ENCODE assay signal across 8 mouse cellular contexts in genomic region chr7:139011027-139011426, GRCm38 (mm10).
DNase-seq lines count a peak whose midpoint lies in the region; ATAC-seq lines count a peak whose summit lies in the region.
"Had no signal": no experiment of that assay in that cellular context is flagged by ENCODE, and none has a peak within 500 bp of the region (broad histone marks: within the 10 kb centered on the region; RNA-seq: fewer than 3 reads in every experiment).

No protein-coding gene starts in this region.

- H3K4me2 ChIP-seq in liver, embryonic 13.5 days = no peak overlapping the region
- H3K4me2 ChIP-seq: hindbrain, embryonic 15.5 days had no signal

- WGBS in liver, embryonic 13.5 days (ENCODE audit: insufficient replicate concordance) = 24% methylated on average over 3 of the region's 3 CpGs

- no peaks in the 10 kb centered on the region for H3K9me3 ChIP-seq in liver, embryonic 13.5 days (replicated peaks)
- H3K9me3 ChIP-seq: hindbrain, embryonic 15.5 days had no signal

- no peak overlapping the region for H3K4me3 ChIP-seq in liver, embryonic 13.5 days (replicated peaks)
- H3K4me3 ChIP-seq: hindbrain, embryonic 15.5 days had no signal

- no peak overlapping the region for H3K27ac ChIP-seq in liver, embryonic 13.5 days
- H3K27ac ChIP-seq: hindbrain, embryonic 15.5 days had no signal

- peak; percentile 46 for DNase-seq in right cerebral cortex, adult 18-20 months
- no peak for DNase-seq in right cerebral cortex, postnatal 36 days (ENCODE audit: low spot score in 2 of 2)
- DNase-seq in adipocyte (ENCODE audit: low spot score) = peak; percentile 89
- peak; percentile 75 to 84 for DNase-seq in cerebellum, postnatal 14 days
- DNase-seq in liver, embryonic 13.5 days = peak; percentile 9
- DNase-seq in retina, postnatal 1 day = peak; percentile 80

- no peaks in the 10 kb centered on the region for H3K36me3 ChIP-seq in liver, embryonic 13.5 days
- H3K36me3 ChIP-seq: hindbrain, embryonic 15.5 days had no signal

- H3K9ac ChIP-seq in liver, embryonic 13.5 days = no peak overlapping the region
- H3K9ac ChIP-seq: hindbrain, embryonic 15.5 days had no signal

- 0 out of 2 replicates have a peak, but pooled peaks cover 3% of the 10 kb centered on the region for H3K27me3 ChIP-seq in liver, embryonic 13.5 days
- H3K27me3 ChIP-seq: hindbrain, embryonic 15.5 days had no signal

- no peaks in the 10 kb centered on the region for H3K4me1 ChIP-seq in liver, embryonic 13.5 days (replicated peaks)
- H3K4me1 ChIP-seq: hindbrain, embryonic 15.5 days had no signal

- peak; percentile 59 to 65; a peak in 3 of 4 replicates for ATAC-seq in hematopoietic stem cell, adult 5-6 weeks (replicated peaks in 1 of 2; ENCODE audit: insufficient read depth in 1 of 2, low FRiP score in 2 of 2, low TSS enrichment in 1 of 2, low read depth in 1 of 2, poor library complexity in 2 of 2, severe bottlenecking in 2 of 2)
- ATAC-seq in liver, embryonic 13.5 days (ENCODE audit: low read depth) = no peak

Comparison
In these comparisons a context has a peak if more than half of its experiments do, and no peak if none do; other contexts are left out.
1. DNase-seq: peak in right cerebral cortex, adult 18-20 months (single experiment), adipocyte (single experiment), cerebellum, postnatal 14 days (2 of 2), liver, embryonic 13.5 days (single experiment) and retina, postnatal 1 day (single experiment); none in right cerebral cortex, postnatal 36 days (0 of 2).